Mouse (Mus musculus): ENCODE results near the gene Gse1.

DNA sequence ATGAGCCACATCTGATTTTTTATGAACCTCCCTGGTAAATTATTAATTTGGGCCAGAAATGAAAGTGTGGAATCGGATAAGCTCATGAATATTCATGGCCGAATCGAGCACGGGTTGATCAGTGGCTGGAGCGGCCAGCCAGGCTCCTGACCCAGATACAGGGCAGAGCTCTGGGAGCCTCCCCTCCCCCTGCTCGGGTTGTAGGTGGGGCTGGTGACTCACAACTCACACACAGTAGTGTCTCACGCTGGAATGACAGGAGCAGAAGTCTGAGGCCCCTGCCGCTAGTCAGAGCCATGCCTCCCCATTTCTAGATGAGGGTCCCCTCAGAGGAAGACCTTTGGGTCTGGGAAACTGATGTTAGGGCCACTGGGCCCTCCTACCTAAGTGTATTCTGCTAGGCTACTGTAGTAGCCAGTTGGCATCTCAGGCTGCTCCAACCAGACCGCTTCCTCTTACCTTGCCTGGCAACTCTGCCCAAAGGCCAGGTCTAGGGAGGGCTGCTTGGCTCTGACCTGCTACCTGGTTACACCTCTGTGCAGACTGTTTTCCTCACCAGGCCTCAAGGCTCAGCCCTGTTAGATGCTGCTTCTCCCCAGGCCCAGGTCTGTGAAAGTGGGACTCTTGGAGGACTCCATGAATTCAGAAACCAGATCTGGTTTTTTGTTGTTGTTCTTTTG lies 270.8 kb downstream of the Gse1 start:
- TF ChIP-seq CTCF (conservative IDR thresholded peaks at IDR 0.05; ENCODE audit: low read length) (no peak), POU5F1 (IDR thresholded peaks at IDR 0.05; ENCODE audit: borderline replicate concordance, low read length) (no peak)

Measured in E14TG2a.4 (cell line).